Mouse (Mus musculus) cortical plate, adult 2 months (tissue): Measurements from ENCODE around the gene Cyb5r3.

Source experiments
- CTCF ChIP-seq: fragments of 200-500 bp; IDR thresholded peaks from 2 replicates; pipeline ENCODE4 v1.5.1; 2011; ENCODE audit warnings: mild to moderate bottlenecking, control low read depth, low read length; ENCODE audit not compliant: insufficient read depth; ENCODE audit errors: extremely low read depth
- POLR2A ChIP-seq: fragments of 200-500 bp; IDR thresholded peaks from 2 replicates; pipeline ENCODE4 v1.6.1; 2011; ENCODE audit warnings: mild to moderate bottlenecking, low read length, control low read depth; ENCODE audit not compliant: insufficient read depth; ENCODE audit errors: extremely low read depth

DNA sequence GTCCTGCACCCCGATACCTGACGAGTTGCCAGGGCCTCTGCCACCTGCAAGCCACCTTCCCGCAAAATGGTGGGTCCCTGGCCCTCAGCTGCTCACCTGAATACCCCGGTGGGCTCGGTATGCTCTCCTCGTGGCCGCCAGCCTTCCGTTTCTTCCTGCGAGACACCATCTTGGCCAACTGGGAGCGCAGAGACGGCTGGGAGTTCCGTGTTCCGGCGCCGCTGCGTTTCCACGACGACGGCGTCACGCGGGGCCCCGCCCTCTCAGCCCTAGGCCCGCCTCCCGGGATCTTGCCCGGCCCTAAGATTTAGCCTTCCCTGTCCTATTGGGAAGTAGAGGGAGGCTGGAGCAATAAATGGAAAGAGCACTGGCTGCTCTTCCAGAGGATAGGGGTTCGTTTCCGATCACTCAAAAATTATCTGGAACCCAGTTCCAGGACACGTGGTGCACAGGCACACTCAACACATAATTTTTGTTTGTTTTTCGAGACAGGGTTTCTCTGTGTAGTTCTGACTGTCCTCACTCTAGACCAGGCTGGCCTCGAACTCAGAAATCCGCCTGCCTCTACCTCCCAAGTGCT, 49.7 kb downstream of the Cyb5r3 start, which contains the start of gene Rrp7a:
- no peak for TF ChIP-seq CTCF
- TF ChIP-seq POLR2A, result peak; percentile 77
